Mouse (Mus musculus) CH12.LX (cell line): Measurements from ENCODE around the gene Srcin1. TPM values are rescaled to one million over a fixed set of nuclear protein-coding genes. Genes with fewer than 3 reads are reported as not detected.
A peak's percentile ranks its signal among the peaks of the same experiment; 100 is the strongest.

Source experiments
- DNase-seq: peaks from one replicate; pipeline ENCODE4 v3.0.0-alpha.2; 2013; ENCODE audit errors: extremely low read depth
- H3K27ac ChIP-seq: 2 replicates; pipeline ENCODE4 v1.5.1; 2012; ENCODE audit warnings: low read depth, mild to moderate bottlenecking, control low read depth, moderate library complexity; ENCODE audit not compliant: insufficient read depth
- H3K27me3 ChIP-seq: replicated peaks from 2 replicates; pipeline ENCODE3; 2012; ENCODE audit warnings: inconsistent platforms
- H3K36me3 ChIP-seq, 2 experiments: replicated peaks in 1 of 2; 2 replicates each; pipeline versions ENCODE3 to v1.6.1; 2012; ENCODE audit warnings: inconsistent platforms in 1 of 2, low read length in 1 of 2, mild to moderate bottlenecking in 1 of 2, mixed read lengths in 1 of 2, moderate library complexity in 1 of 2; ENCODE audit not compliant: control insufficient read depth in 1 of 2, insufficient read depth in 1 of 2
- H3K4me1 ChIP-seq, 2 experiments: 2 replicates each; pipeline ENCODE4 v1.6.1; 2012; ENCODE audit warnings: inconsistent platforms in 1 of 2, moderate library complexity in 1 of 2; ENCODE audit not compliant: insufficient read depth in 2 of 2, control insufficient read depth in 1 of 2
- H3K4me2 ChIP-seq: 2 replicates; pipeline ENCODE4 v1.6.1; 2012; ENCODE audit warnings: low read depth, mild to moderate bottlenecking, control low read depth; ENCODE audit not compliant: poor library complexity, insufficient read depth, severe bottlenecking
- H3K4me3 ChIP-seq, 3 experiments: fragments of 150-350 bp in 1 of 3; sonication (generic) in 1 of 3; replicated peaks in 1 of 3; 2 replicates each; pipeline versions ENCODE3 to v1.5.1; 2011 to 2012; ENCODE audit warnings: low read depth in 2 of 3, low read length in 2 of 3, mild to moderate bottlenecking in 2 of 3, moderate library complexity in 2 of 3, control low read depth in 1 of 3, improper control_type of control experiment in 1 of 3, inconsistent platforms in 1 of 3, mixed read lengths in 1 of 3; ENCODE audit not compliant: poor library complexity in 1 of 3
- H3K79me2 ChIP-seq: replicated peaks from 2 replicates; pipeline ENCODE4 v1.6.1; 2012; ENCODE audit warnings: mild to moderate bottlenecking, moderate library complexity; ENCODE audit not compliant: control insufficient read depth, poor library complexity, insufficient read depth, severe bottlenecking; ENCODE audit errors: extremely low read depth
- H3K9ac ChIP-seq: 2 replicates; pipeline ENCODE4 v1.6.1; 2012; ENCODE audit warnings: low read depth, mild to moderate bottlenecking, control low read depth, moderate library complexity; ENCODE audit not compliant: insufficient read depth
- H3K9me3 ChIP-seq: replicated peaks from 2 replicates; pipeline ENCODE3; 2012; ENCODE audit warnings: low read length, inconsistent platforms, mixed read lengths
- BHLHE40 ChIP-seq: IDR thresholded peaks from 2 replicates; pipeline ENCODE4 v1.6.1; 2011; ENCODE audit warnings: mild to moderate bottlenecking, low read depth, low read length, improper control_type of control experiment
- CHD1 ChIP-seq: IDR thresholded peaks from 2 replicates; pipeline ENCODE4 v1.6.1; 2012; ENCODE audit warnings: low read depth, low read length, improper control_type of control experiment, inconsistent platforms
- CHD2 ChIP-seq: IDR thresholded peaks from 2 replicates; pipeline ENCODE4 v1.6.1; 2011; ENCODE audit warnings: low read length, improper control_type of control experiment
- CTCF ChIP-seq, 2 experiments: IDR thresholded peaks in 1 of 2; conservative IDR thresholded peaks in 1 of 2; 2 replicates each; pipeline ENCODE4 v1.5.1; 2011 to 2012; ENCODE audit warnings: low read depth in 2 of 2, low read length in 2 of 2, improper control_type of control experiment in 1 of 2, inconsistent platforms in 1 of 2, mild to moderate bottlenecking in 1 of 2, moderate library complexity in 1 of 2
- E2F4 ChIP-seq: IDR thresholded peaks from 2 replicates; pipeline ENCODE4 v1.6.1; 2011; ENCODE audit warnings: low read depth, low read length, improper control_type of control experiment; ENCODE audit not compliant: insufficient replicate concordance
- ELF1 ChIP-seq: IDR thresholded peaks from 2 replicates; pipeline ENCODE4 v1.6.1; 2014; ENCODE audit warnings: low read depth, mild to moderate bottlenecking, inconsistent platforms, low read length, improper control_type of control experiment
- EP300 ChIP-seq: IDR thresholded peaks from 2 replicates; pipeline ENCODE4 v1.6.1; 2011; ENCODE audit warnings: low read length, improper control_type of control experiment
- ETS1 ChIP-seq: conservative IDR thresholded peaks from 2 replicates; pipeline ENCODE4 v1.6.1; 2012; ENCODE audit warnings: low read depth, mild to moderate bottlenecking, inconsistent platforms, low read length, improper control_type of control experiment, moderate library complexity
- GABPA ChIP-seq: IDR thresholded peaks from 2 replicates; pipeline ENCODE4 v1.6.1; 2012; ENCODE audit warnings: low read depth, low read length, improper control_type of control experiment, inconsistent platforms; ENCODE audit not compliant: insufficient replicate concordance
- HCFC1 ChIP-seq: IDR thresholded peaks from 2 replicates; pipeline ENCODE4 v1.6.1; 2012; ENCODE audit warnings: low read depth, mild to moderate bottlenecking, inconsistent platforms, low read length, improper control_type of control experiment
- IRF4 ChIP-seq: IDR thresholded peaks from 2 replicates; pipeline ENCODE4 v1.6.1; 2014; ENCODE audit warnings: low read depth, mild to moderate bottlenecking, inconsistent platforms, low read length, improper control_type of control experiment
- JUN ChIP-seq: IDR thresholded peaks from 2 replicates; pipeline ENCODE4 v1.6.1; 2011; ENCODE audit warnings: low read depth, mild to moderate bottlenecking, low read length, improper control_type of control experiment, moderate library complexity; ENCODE audit not compliant: insufficient read depth
- JUND ChIP-seq: conservative IDR thresholded peaks from 2 replicates; pipeline ENCODE4 v1.6.1; 2011; ENCODE audit warnings: low read depth, low read length, improper control_type of control experiment
- KAT2A ChIP-seq: IDR thresholded peaks from 2 replicates; pipeline ENCODE4 v1.6.1; 2012; ENCODE audit warnings: low read length, improper control_type of control experiment, inconsistent platforms; ENCODE audit not compliant: insufficient replicate concordance
- MAFK ChIP-seq: IDR thresholded peaks from 2 replicates; pipeline ENCODE4 v1.6.1; 2011; ENCODE audit warnings: low read length, improper control_type of control experiment; ENCODE audit not compliant: insufficient replicate concordance
- MAX ChIP-seq: IDR thresholded peaks from 2 replicates; pipeline ENCODE4 v1.6.1; 2011; ENCODE audit warnings: low read length, improper control_type of control experiment
- MEF2A ChIP-seq: IDR thresholded peaks from 2 replicates; pipeline ENCODE4 v1.6.1; 2014; ENCODE audit warnings: low read depth, mild to moderate bottlenecking, inconsistent platforms, low read length, improper control_type of control experiment, borderline replicate concordance
- MXI1 ChIP-seq: IDR thresholded peaks from 2 replicates; pipeline ENCODE4 v1.6.1; 2011; ENCODE audit warnings: mild to moderate bottlenecking, low read depth, low read length, improper control_type of control experiment
- MYC ChIP-seq: IDR thresholded peaks from 2 replicates; pipeline ENCODE4 v1.6.1; 2011; ENCODE audit warnings: low read depth, mild to moderate bottlenecking, improper control_type of control experiment, low read length
- NELFE ChIP-seq: IDR thresholded peaks from 2 replicates; pipeline ENCODE4 v1.6.1; 2011; ENCODE audit warnings: low read depth, low read length, improper control_type of control experiment
- NRF1 ChIP-seq: IDR thresholded peaks from 2 replicates; pipeline ENCODE4 v1.6.1; 2014; ENCODE audit warnings: low read depth, mild to moderate bottlenecking, inconsistent platforms, low read length, improper control_type of control experiment, moderate library complexity
- PAX5 ChIP-seq: IDR thresholded peaks from 2 replicates; pipeline ENCODE4 v1.6.1; 2012; ENCODE audit warnings: low read length, inconsistent platforms, mixed read lengths
- POLR2A ChIP-seq: IDR thresholded peaks from 2 replicates; pipeline ENCODE4 v1.6.1; 2011; ENCODE audit warnings: low read depth, mild to moderate bottlenecking, improper control_type of control experiment, low read length
- POLR2AphosphoS2 ChIP-seq: IDR thresholded peaks from 2 replicates; pipeline ENCODE4 v1.6.1; 2011; ENCODE audit warnings: low read depth, low read length, improper control_type of control experiment
- RAD21 ChIP-seq: IDR thresholded peaks from 2 replicates; pipeline ENCODE4 v1.6.1; 2011; ENCODE audit warnings: low read depth, mild to moderate bottlenecking, low read length, improper control_type of control experiment, moderate library complexity
- RCOR1 ChIP-seq: conservative IDR thresholded peaks from 2 replicates; pipeline ENCODE4 v1.6.1; 2012; ENCODE audit warnings: low read depth, mild to moderate bottlenecking, inconsistent platforms, low read length, improper control_type of control experiment
- SIN3A ChIP-seq: IDR thresholded peaks from 2 replicates; pipeline ENCODE4 v1.6.1; 2012; ENCODE audit warnings: low read length, improper control_type of control experiment, inconsistent platforms
- SMC3 ChIP-seq: IDR thresholded peaks from 2 replicates; pipeline ENCODE4 v1.6.1; 2011; ENCODE audit warnings: low read depth, low read length, improper control_type of control experiment
- TCF12 ChIP-seq: IDR thresholded peaks from 2 replicates; pipeline ENCODE4 v1.6.1; 2014; ENCODE audit warnings: low read depth, mild to moderate bottlenecking, inconsistent platforms, low read length, improper control_type of control experiment
- UBTF ChIP-seq: IDR thresholded peaks from 2 replicates; pipeline ENCODE4 v1.6.1; 2012; ENCODE audit warnings: low read depth, mild to moderate bottlenecking, inconsistent platforms, low read length, improper control_type of control experiment, moderate library complexity
- USF1 ChIP-seq: IDR thresholded peaks from 2 replicates; pipeline ENCODE4 v1.6.1; 2014; ENCODE audit warnings: low read depth, mild to moderate bottlenecking, inconsistent platforms, low read length, improper control_type of control experiment
- USF2 ChIP-seq: conservative IDR thresholded peaks from 2 replicates; pipeline ENCODE4 v1.6.1; 2011; ENCODE audit warnings: low read depth, low read length, improper control_type of control experiment
- ZC3H11A ChIP-seq: IDR thresholded peaks from 2 replicates; pipeline ENCODE4 v1.6.1; 2012; ENCODE audit warnings: low read depth, mild to moderate bottlenecking, inconsistent platforms, low read length, improper control_type of control experiment
- ZKSCAN1 ChIP-seq: IDR thresholded peaks from 2 replicates; pipeline ENCODE4 v1.6.1; 2012; ENCODE audit warnings: low read depth, inconsistent platforms, low read length, improper control_type of control experiment, borderline replicate concordance
- ZNF384 ChIP-seq: IDR thresholded peaks from 2 replicates; pipeline ENCODE4 v1.6.1; 2012; ENCODE audit warnings: low read depth, low read length, improper control_type of control experiment, inconsistent platforms
- dilution Hi-C: fragments of 300-500 bp; cut with MboI; formaldehyde crosslinking; loops from 2 replicates; pipeline ENCODE4 v1.14.3; 2020; ENCODE audit warnings: low sequenced_read_pairs; ENCODE audit not compliant: extremely low pct_unique_long_range_greater_than_20kb, extremely low pct_ligation_motif_present
- in situ Hi-C: fragments of 300-500 bp; cut with MboI; formaldehyde crosslinking; loops from 3 replicates; pipeline ENCODE4 v1.14.3; 2019; ENCODE audit warnings: low sequenced_read_pairs, low pct_ligation_motif_present, low pct_unique_long_range_greater_than_20kb, mixed read lengths
- polyA plus RNA-seq: library from polyadenylated mRNA; unstranded; fragments of >175 nt; gene quantifications from 2 replicates; pipeline ENCODE4 v1.2.1, GENCODE M21; 2012; ENCODE audit warnings: low read depth; ENCODE audit not compliant: insufficient read length
- total RNA-seq, 2 experiments: library from RNA; depleted of rRNA; stranded (reverse); fragments of 300-350 nt in 1 of 2; fragments of >200 nt in 1 of 2; gene quantifications; 2 replicates each; pipeline ENCODE4 v1.2.3; 2012 to 2014

The Srcin1 gene
- total and polyA plus RNA-seq, 3 experiments = 0.08 to 0.09 TPM; not detected in 1

DNA sequence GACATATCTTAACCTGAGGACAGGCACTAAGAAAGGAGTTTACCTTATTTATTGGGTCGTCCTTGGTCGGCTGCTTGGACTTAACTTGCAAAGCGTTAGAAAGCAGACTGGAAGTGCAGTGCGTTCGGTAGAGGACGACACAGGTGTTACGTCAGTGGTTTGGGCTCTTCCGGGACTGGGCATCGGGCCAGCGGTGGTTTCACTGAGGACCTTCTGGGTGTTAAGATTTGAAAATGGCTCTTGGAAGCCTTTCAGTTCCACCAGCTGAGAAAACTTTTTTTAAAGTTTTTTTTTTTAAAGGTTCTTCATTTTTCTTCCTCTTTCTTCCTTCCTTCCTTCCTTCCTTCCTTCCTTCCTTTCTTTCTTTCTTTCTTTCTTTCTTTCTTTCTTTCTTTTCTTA, 27.9 kb upstream of the Srcin1 start:
- TF ChIP-seq IRF4 = peak; percentile 23; the same call in 1 of the 2 replicates
- no peak for TF ChIP-seq JUN
- no peak for TF ChIP-seq E2F4
- no peak for TF ChIP-seq RCOR1
- TF ChIP-seq ELF1 = peak; percentile 90
- TF ChIP-seq MAFK = no peak
- no peak for TF ChIP-seq PAX5
- no peak for TF ChIP-seq RAD21
- TF ChIP-seq CHD2 = no peak
- no peak for TF ChIP-seq POLR2AphosphoS2
- TF ChIP-seq ETS1 = 0 out of 2 replicates have a peak, but pooled peaks have one; percentile 15
- TF ChIP-seq ZNF384 = peak; percentile 83
- TF ChIP-seq USF2 = no peak
- TF ChIP-seq NRF1 = no peak
- TF ChIP-seq BHLHE40 = no peak
- no peak for TF ChIP-seq GABPA
- TF ChIP-seq JUND = no peak
- no peak for TF ChIP-seq SMC3
- TF ChIP-seq MAX = no peak
- no peak for TF ChIP-seq CHD1
- 0 out of 2 replicates have a peak, but pooled peaks have one; percentile 27 for TF ChIP-seq EP300
- 0 out of 2 replicates have a peak, but pooled peaks have one; percentile 3 for TF ChIP-seq SIN3A
- no peak for TF ChIP-seq MXI1
- TF ChIP-seq CTCF (conservative IDR thresholded peaks at IDR 0.05 in 1 of 2, IDR thresholded peaks at IDR 0.05 in 1 of 2; ENCODE audit: low read depth in 2 of 2, low read length in 2 of 2) = no peak
- TF ChIP-seq HCFC1 = no peak
- TF ChIP-seq POLR2A = 0 out of 2 replicates have a peak, but pooled peaks have one; percentile 21
- TF ChIP-seq USF1 = no peak
- TF ChIP-seq KAT2A = no peak
- TF ChIP-seq TCF12 = 0 out of 2 replicates have a peak, but pooled peaks have one; percentile 14
- TF ChIP-seq NELFE = no peak
- TF ChIP-seq UBTF = no peak
- no peak for TF ChIP-seq MEF2A
- no peak for TF ChIP-seq ZC3H11A
- no peak for TF ChIP-seq ZKSCAN1
- TF ChIP-seq MYC = no peak
- Histone ChIP-seq H3K27me3 (peaks cover 27% of the 10 kb centered on the region), H3K9me3 (no peaks in the 10 kb centered on the region), H3K79me2 (no peaks in the 10 kb centered on the region), H3K4me2 (peak overlapping the region; percentile 39; the same call in 1 of the 2 replicates), H3K9ac (peak overlapping the region; percentile 8; the same call in 1 of the 2 replicates), H3K27ac (no peak overlapping the region), H3K4me3 (peak overlapping the region in 1 of 3 experiments; percentile 12), H3K36me3 (no peaks in the 10 kb centered on the region), H3K4me1 (peaks cover 9 to 22% of the 10 kb centered on the region in 2 experiments; a peak in 3 of 4 replicates)
- DNase-seq = no peak
- in situ Hi-C loops (no loop called here), dilution Hi-C loops (no loop called here)
